Mouse (Mus musculus): ENCODE data around the gene Gm572. TPM values are rescaled to one million over a fixed set of nuclear protein-coding genes. Genes with fewer than 3 reads are reported as not detected.
A peak's percentile ranks its signal among the peaks of the same experiment; 100 is the strongest.

The Gm572 gene
- total RNA-seq, 2 experiments from 2014 or later, result 0.26 TPM; not detected in 1

GRCm38 (mm10) chr4:148656691-148657258 lies 13.7 kb downstream of the Gm572 start:
- intact Hi-C loops (cut with DNase I), result no loop called here
- DNase-seq (ENCODE audit: low spot score in 2 of 2), result no peak

DNA sequence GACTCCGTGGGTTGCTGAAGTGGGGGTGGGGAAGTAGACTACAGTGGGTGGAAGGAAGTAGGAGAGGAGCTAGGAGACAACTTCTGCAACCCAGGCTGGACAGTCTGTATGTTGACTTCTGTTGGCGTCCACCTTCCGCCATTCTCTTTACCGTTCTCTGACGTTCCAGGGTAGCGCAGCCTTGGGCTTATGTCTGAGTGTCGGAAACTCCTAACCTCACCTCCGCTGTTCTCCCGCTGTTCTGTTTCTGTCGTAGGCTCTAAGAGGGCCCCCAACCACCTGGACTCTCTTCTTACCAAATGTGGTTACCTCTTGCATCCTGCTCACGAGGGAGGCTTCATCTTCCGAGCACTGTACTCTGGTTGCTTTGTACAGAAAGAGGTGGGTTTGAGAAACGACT lies 14.7 kb downstream of the Gm572 start:
- intact Hi-C loops (cut with DNase I), result no loop called here
- DNase-seq (ENCODE audit: low spot score in 2 of 2), result no peak

DNA sequence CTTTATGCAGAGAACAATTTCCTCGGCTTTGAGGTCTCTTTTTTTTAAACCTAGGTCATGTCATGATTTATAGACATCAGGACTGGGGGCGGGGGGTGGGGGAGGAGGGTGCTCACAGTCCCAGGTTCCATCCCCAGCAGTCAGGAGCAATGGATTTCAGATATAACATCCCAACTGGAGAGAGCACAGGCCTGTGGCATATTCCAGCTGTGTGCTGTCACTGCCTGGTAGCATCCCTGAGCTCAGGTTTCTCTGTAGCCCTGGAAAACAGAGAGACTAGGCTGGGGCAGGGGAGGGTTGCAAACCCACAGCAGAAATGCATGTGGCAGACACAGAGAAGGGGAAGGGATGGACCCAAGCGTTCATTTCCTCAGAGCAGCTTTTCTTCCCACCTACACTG lies 17.1 kb downstream of the Gm572 start:
- no peak for DNase-seq (ENCODE audit: low spot score in 2 of 2)
- intact Hi-C loops (cut with DNase I), result no loop called here

GRCm38 (mm10) chr4:148662168-148662965 lies 19.2 kb downstream of the Gm572 start:
- peak; percentile 61 to 70 for DNase-seq (ENCODE audit: low spot score in 2 of 2)
- intact Hi-C loops (cut with DNase I), result no loop called here

GRCm38 (mm10) chr4:148663326-148663725 lies 20.2 kb downstream of the Gm572 start:
- DNase-seq (ENCODE audit: low spot score in 2 of 2), result no peak
- intact Hi-C loops (cut with DNase I), result no loop called here

- intact Hi-C loops (cut with DNase I), result no loop called here
- DNase-seq (ENCODE audit: low spot score in 2 of 2), result no peak
Measured at GRCm38 (mm10) chr4:148664021-148664420, 20.9 kb downstream of the Gm572 start.

DNA sequence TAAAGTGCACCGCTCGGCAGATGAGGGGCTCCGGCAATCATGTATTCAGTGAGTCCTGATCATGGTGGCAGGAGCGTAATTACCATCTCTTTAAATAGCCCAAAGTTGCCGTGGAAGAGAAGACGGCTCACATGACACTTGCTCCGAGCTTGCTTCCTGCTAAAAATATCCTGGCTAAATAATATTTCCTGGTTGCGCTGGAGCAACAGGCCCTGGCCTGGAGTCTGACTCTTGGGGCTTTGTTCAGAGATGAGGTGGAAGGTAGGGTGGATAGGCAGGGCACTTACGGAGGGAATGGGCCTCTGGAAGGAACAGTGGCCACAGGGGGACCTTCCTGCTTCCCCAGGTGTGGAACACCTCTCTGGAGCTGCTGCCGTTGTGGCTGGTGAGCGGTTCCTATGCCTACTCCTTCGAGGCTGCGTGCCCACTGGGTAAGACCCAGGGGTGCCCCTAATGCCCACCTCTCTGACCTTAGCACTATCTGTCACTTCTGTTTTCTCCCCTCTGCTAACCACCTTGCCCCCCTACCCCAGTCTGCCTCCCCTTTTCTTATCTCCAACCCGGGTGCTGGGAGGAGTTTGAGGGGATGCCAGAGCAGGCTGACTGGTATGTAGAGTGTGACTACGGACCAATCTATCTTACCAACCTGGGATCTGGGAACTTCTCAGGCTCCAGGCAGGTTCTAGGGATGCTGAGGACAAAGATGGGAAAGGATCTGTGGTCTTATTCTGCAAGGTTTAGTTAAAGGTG lies 24.1 kb downstream of the Gm572 start:
- intact Hi-C loops (cut with DNase I), result no loop called here
- DNase-seq (ENCODE audit: low spot score in 2 of 2), result no peak

DNA sequence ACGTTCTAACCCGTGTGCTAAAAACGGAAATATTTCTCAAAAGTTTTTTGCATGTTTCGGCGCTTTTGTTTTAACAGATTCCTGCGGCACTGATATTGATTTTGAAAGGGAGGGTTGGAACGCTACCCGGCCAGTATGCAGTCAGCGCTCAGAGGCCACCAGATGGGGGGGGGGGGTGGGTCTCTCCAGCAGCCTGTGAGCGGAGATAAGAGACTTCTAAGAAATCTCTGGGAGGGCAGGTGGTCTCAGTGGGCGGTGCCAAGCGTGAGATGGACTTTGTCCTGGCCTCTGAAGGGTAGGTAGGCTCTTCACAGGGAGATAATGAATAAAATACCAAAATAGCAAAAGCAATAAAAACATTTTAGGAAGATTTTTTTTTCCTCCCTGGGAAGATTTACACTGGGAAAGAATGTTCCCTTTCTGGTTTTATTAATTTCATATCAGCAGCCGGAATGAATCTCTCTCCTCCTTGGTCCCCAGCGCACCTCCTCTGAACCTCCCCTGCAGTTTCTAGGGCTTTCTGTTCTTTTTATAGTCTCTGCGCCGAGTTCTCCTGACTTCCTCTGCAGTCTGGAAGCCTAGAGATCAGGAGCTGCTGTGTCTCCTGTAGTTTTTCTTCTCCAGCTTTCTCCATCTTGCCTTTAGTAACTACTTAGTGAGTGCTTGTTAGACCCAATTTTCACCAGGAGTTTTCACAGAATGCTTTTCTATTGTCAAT lies 28.3 kb downstream of the Gm572 start:
- intact Hi-C loops (cut with DNase I), result no loop called here
- DNase-seq (ENCODE audit: low spot score in 2 of 2), result no peak

DNA sequence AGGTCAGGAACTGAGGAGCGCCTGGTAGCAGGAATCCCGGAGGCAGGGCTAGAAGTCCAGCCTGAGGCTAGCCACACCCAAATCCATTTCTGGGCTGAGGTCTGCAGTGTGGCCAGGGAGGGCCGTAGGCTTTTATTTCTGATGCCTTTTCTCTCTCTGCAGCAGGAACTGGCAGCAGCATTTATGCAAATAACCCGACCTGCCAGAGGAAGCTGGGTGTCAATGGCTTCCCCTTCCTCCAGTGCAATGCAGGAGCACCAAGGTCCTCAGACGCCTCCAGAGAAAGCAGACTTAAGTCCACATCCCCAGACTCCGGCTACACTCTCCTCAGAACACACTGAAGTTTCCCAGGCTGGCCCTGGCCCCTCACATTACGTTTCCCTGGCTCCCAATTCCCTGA lies 31.9 kb downstream of the Gm572 start:
- no peak for DNase-seq (ENCODE audit: low spot score in 2 of 2)
- intact Hi-C loops (cut with DNase I), result no loop called here

- intact Hi-C loops (cut with DNase I), result no loop called here
- peak; percentile 22 to 40 for DNase-seq (ENCODE audit: low spot score in 2 of 2)
Measured at GRCm38 (mm10) chr4:148676188-148676960, 33.3 kb downstream of the Gm572 start.

DNA sequence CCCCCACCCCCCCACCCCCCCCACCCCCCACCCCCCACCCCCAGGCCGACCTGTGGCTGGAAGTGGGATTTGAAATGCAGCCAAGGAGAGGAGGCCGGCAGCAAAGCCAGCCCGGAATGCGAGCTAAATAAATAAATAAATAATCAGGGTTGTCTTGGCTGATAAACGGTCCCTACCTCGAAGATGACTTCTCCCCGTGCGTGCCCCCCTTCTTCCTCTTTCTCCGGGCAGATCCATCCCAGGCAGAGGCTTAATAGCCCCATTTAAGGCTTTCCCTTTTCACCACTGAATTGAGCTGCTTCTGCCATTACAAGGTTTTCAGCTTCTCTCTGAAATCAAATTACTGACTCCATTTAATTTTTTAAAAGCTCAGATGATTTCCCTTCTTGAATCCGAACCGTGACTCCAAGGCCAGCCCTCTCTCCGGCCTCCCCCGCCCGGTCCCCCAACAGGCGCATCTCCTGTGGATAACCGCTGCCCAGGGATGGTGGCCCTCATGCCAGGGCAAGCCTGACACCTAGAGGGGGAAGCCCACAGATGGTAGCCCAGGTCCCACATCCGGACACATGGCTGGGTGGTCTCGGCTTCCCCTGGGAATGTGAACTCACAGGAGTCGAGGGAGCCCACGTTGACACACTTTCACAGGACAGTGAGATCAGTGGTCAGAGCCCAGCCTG lies 34.0 kb downstream of the Gm572 start:
- intact Hi-C loops (cut with DNase I), result no loop called here

GRCm38 (mm10) chr4:148678105-148678504 lies 35.0 kb downstream of the Gm572 start:
- DNase-seq (ENCODE audit: low spot score in 2 of 2), result no peak
- intact Hi-C loops (cut with DNase I), result no loop called here

More for the DNA sequence above, 34.0 kb downstream of the Gm572 start:
- no peak for DNase-seq (ENCODE audit: low spot score in 2 of 2)

DNA sequence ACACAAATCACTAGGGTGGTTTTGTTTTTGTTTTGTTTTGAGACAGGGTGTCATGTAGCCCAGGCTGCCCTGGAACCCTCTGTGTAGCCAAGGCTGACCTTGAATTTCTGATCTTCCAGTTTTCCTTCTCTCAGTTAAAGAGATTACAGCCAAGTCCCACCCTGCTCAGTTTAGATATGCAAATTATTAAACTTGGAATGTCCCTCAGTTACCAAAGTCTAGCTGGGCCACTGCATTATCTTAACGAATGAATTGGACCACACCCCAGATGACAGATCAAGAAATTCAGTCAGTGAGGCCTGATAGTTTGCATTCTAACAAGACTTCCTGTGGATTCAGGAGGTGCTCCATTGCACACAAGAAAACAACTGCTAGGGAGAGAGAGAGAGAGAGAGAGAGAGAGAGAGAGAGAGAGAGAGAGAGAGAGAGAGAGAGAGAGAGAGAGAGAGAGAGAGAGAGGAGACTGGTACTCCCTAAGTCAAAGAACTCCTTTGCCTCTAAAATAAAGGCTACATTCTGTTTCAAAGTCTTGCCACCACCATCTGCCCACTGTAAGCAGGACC lies 37.5 kb downstream of the Gm572 start:
- DNase-seq (ENCODE audit: low spot score in 2 of 2), result no peak
- intact Hi-C loops (cut with DNase I), result no loop called here

DNA sequence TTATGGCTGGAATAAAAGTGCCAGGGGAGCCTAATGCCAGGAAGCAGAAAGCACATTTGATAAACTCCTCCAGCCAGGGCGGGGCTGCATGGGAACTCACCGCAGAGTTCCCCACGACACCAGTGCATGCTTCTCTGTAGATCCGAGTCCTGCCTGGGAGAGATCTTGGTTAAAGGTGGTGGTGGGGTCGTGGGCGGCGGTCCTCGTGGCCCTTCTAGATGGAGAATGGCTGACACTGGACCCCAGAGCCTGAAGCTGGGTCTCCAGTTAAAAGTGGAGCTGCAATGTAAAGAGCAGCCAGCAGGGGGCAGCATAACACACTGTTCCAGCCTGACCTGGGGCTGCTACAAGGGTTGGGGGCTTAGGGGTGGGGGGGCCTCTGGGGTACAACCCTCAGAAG lies 38.3 kb downstream of the Gm572 start:
- peak; percentile 39 to 71 for DNase-seq (ENCODE audit: low spot score in 2 of 2)
- intact Hi-C loops (cut with DNase I), result no loop called here

DNA sequence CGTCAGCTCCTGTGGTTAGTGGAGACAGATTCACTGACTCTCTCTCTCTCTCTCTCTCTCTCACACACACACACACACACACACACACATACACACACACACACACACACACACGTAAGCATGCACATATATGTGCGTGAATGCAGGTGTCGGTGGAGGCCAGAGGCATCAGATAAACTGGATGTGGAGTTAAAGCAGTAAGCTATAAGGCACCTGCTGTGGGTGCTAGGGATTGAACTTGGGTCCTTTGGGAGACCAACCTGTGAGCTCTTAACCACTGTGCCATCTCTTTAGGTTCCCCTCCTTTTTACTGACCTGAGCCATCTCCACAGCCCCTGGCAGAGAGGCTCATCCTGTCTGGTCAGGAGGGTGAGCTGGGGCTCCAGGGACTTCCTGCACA lies 39.8 kb downstream of the Gm572 start:
- intact Hi-C loops (cut with DNase I), result no loop called here
- DNase-seq (ENCODE audit: low spot score in 2 of 2), result no peak

GRCm38 (mm10) chr4:148683539-148683938 lies 40.4 kb downstream of the Gm572 start:
- intact Hi-C loops (cut with DNase I), result no loop called here
- DNase-seq (ENCODE audit: low spot score in 2 of 2), result no peak

DNA sequence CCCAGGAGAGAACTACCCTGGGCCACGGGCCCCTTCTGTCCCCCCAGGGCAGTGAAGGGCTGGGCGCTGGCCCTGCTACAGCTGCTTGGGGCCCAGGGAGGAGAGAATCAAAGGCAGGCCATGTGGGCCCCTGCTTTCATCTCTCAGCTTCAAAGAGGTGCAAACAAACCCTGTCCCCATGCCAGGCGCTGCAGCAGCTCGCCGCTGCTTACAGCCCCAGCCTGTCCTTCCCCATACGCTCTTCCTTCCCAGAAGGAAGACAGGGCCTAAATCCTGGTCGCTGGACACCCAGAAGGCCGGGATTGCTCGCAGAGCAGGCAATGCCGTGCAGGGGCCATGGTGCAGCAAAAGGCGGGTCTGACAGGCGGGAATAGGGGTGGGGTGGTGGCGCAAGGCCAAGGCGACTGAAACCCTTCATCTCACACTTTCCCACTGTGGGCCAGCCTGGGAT lies 43.4 kb downstream of the Gm572 start:
- DNase-seq (ENCODE audit: low spot score in 2 of 2), result no peak
- intact Hi-C loops (cut with DNase I), result no loop called here

DNA sequence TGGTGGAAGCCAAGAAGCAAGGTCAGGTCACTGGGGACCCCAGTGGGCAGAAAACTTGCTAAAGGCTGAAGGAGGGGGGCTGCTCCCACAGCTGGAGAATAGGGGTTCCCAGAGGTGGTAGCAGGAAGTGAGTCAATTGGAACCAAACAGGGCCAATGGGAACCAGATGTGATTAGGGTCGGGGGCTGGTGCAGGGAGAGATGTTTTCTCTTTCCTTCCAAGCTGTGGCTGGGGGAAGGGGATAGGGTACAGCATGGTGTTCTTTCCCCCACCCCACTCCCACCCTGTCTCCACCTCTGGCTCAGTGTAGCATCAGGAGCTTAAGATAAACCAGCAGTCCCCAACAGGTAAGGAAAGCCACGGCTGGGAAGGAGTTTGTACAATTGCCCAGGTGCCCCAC lies 45.0 kb downstream of the Gm572 start:
- intact Hi-C loops (cut with DNase I), result no loop called here
- DNase-seq (ENCODE audit: low spot score in 2 of 2), result no peak
